Mouse (Mus musculus): ENCODE data around the gene Prrc2c.
A peak's percentile ranks its signal among the peaks of the same experiment; 100 is the strongest.
"Not testable (repeated sequence)": the region's sequence is repeated elsewhere in the genome, so short reads cannot be mapped to it uniquely, and the experiment has no call there.

The Prrc2c gene

DNA sequence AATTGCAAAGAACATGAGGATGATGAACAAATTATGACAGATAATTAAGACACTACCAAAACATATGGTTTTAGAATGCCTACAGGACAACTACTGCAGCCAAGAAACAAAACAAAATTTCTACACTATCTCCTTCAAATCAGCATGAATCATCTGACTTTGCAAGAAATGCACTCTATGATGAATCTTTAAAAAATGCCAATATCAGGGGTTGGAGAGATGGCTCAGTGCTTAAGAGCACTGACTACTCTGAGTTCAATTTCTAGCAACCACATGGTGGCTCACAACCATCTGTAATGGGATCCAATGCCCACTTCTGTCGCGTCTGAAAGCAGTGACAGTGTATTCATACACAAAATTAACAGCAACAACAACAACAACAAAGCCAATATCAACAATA, 46.6 kb downstream of the Prrc2c start:
- no peak for DNase-seq (ENCODE audit: low spot score)

DNA sequence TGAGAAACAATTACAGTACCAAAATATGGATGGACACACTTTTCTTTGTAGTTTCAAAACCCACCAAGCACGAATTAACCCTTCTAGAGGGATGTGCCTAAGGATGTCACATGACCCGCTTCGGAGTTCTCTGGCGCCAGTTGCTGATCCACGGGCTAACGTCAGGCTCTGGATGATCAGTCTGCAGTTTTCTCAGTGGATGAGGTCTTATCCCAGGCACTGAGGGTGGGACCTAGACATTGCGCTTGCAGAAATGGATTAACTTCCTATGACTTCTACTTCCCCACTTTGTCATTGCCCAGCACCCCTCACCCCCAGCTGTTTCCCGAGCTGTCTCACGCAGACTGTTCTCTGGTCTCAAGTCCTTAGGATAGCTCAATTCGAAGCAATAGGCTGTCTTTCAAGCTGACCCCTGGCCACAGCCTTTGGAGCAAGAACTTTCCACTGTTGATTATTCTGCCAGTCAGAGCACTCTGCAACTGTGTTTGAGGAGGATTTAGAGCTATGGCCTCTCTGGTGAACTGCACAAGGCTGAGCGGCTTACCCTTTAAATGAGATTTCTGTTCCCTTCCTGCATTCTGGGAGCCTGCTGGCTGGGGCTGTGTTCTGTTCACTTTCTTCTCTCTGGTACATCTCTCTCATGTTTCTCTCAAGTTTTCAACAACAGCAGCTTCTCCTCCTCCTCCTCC, 74.7 kb downstream of the Prrc2c start:
- no peak for DNase-seq (ENCODE audit: low spot score)

DNA sequence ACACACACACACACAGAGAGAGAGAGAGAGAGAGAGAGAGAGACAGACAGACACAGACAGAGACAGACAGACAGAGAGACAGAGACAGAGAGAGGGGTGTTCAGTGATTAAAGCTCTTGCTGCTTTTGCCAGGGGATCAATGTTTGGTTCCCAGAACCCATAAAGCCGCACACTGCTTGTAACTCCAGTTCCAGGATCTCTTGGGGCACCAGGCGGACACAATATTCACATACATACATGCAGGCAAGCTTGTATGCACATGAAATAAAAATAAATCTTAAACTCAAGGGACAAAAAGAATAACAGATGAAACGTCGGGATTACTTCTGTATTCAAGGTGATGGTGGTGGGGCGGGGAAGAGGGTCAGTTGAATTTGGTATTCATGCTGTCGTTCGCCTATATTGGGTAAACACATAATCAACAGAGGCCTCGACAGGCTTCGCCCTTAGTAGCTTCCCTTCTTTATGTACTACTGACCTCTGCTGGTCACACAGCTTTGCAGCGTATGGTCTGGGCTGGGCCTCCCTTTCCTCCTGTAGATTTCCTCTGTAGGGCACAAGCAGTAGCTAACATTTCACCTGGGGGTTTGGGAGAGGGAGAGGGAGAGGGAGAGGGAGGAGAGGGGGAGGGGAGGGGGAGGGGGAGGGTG, 75.4 kb downstream of the Prrc2c start:
- DNase-seq (ENCODE audit: low spot score) = peak; percentile 62

DNA sequence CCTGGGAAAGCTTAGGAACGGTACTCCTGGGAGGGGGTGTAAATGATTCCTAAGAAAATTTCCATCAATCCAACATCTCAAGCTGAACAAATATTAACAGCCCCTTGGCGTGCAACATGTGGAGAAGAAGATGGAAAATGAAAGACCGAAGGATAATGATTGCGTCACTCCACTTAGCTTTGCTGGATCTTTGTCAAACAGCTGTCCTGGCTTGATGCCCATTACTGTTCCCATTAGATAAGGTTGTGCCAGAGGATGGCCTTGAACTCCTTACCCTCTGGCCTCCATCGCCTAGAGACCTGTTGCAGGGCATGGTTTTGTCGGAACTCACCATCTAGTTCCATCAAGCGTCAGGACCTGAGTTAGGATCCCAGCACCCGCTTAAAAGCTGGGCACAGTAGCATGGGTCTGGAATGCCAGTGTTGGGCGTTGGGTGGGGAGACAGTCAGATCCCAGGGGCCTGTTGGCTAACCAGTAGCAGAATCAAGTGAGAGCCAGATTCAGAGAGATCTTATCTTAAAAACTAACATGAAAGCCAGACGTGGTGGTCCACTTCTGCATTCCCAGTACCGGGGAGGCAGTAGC, 80.0 kb downstream of the Prrc2c start:
- DNase-seq (ENCODE audit: low spot score) = no peak

DNA sequence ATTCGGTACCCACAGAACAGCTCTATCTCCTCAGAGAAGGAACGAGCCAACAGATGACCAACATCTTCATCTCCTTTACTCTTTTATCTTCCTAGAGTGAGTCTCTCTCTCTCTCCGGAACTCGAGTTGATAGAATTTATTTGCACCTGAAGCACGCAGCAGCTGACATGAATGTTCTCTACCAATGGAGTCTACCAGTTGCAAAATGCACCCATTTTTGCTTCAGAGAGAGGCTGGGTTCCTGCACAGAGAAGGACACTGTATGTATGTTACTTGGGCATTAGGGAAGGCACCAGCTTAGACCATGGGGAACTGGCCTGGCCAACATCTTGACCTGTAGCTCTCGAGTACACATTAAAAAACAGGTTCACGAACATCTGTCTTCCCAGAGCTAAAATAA, 82.2 kb downstream of the Prrc2c start, which contains the start of gene Myocos:
Gene Myocos, minus strand, starts transcription at position 101 of the 400 bp plus-strand sequence.
- no peak for DNase-seq (ENCODE audit: low spot score)

DNA sequence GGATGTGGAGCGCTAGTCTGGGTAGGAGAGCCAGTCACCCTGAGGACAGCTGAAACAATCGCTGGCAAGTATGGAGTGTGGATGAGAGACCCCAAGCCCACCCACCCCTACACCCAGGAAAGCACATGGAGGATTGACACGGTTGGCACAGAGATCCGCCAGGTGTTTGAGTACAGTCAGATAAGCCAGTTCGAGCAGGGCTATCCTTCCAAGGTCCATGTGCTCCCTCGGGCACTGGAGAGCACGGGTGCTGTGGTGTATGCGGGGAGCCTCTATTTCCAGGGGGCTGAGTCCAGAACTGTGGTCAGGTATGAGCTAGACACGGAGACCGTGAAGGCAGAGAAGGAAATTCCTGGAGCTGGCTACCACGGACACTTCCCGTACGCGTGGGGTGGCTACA, 91.9 kb downstream of the Prrc2c start:
- DNase-seq (ENCODE audit: low spot score) = no peak

DNA sequence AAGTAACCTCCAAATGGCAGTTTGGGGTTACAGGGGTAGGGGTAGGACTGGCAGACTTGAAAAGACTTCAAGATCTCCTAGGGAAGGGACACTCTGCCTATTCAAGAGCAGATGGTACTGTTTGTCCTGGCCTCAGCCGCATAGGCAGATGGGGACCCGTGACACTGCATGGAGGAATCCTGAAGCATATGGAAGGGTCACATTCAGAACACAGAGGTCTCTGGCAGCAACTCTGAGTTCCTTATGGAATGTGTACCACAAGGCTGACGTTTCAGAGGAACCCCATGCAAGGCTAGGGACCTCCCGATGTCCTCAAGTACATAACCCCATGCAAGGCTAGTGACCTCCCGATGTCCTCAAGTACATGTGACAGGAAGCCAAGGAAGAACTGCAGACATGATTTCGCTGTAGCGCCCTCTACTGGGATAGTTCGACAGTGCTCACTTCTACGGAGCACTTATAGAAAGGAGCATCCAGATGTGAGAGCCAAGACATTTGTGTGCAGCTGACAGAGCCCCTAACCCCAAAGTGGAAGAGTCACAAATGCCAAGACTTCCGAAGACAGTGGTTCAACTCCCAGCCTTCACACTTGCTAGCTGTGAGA, 94.2 kb downstream of the Prrc2c start:
- peak; percentile 6 for DNase-seq (ENCODE audit: low spot score)

DNA sequence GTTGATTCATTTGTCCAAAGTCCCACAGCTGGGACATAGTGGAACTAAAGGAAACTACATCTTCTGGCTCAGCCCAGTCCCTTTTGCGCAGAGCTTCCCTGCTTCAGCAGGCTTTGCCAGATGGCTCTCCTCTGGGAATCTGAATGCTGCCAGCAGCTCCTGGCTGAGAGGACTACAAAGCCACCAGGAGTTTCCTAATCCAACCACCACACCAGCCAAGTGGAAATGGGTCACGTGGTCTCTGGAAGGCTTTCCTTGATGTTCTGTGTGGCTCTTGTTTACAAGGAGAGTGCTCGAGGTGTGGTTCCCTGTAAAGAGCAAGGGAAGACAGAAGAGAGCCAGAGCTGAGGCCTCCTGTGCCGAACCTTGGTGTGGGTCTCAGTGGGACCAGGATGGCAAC, 96.6 kb downstream of the Prrc2c start:
- DNase-seq (ENCODE audit: low spot score) = no peak

DNA sequence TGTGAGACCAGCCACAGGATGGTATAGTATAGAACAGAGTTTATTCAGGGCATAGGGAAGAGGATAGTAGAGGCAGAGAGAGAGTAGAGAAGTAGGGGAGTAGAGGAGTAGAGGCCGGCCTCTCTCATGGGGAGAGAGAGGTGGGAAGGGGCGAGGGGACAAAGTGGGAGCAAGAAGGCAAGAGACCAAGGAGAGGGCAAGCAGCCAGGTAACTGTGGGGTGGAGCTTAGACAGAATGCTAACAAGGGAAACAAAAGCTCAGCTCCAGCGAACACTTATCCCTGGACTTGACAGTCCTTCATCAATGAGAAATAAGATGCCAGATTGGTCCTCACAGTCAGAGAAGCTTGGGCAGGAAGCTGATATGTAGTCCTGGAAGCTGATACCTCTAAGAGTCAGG, 97.8 kb downstream of the Prrc2c start:
- no peak for DNase-seq (ENCODE audit: low spot score)

DNA sequence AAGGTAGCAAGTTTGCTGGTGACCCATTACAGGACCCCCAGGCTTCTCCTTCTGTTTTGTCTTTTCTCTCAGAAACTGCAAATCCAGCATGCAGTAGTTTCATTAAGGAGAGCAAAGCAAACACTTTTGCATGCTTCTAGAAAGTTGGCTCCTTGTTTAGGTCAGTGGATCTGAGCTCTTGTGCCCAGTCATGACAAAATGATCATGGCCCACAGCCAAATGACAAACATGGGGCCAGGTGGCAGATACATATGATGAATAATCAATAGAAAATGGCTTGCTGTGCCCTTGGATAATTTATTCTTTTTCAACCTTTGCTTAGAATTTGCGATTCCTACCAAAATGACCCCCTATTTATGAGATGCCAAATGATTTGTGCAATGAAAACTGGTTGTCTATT, 100.5 kb downstream of the Prrc2c start:
- DNase-seq (ENCODE audit: low spot score) = no peak

DNA sequence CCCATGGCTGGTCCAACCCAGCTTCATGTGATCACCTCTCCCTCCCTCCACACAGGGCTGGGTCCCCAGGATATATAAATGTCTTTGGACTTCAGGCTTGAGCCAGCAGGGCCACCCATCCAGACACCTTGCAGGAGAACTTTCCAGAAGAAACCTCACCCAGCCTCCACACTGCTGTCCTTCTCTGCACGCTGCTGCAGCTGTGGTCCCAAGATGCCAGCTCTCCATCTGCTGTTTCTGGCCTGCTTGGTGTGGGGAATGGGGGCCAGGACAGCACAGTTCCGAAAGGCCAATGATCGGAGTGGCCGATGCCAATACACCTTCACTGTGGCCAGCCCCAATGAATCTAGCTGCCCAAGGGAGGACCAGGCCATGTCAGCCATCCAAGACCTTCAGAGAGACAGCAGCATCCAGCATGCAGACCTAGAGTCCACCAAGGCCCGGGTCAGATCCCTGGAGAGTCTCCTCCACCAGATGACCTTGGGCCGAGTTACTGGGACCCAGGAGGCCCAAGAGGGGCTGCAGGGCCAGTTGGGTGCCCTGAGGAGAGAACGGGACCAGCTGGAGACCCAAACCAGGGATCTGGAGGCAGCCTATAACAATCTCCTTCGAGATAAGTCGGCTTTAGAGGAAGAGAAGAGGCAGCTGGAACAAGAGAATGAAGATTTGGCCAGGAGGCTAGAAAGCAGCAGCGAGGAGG, 101.2 kb downstream of the Prrc2c start, which contains the start of gene Myoc:
Gene Myoc, plus strand, starts transcription at position 105 of the 700 bp plus-strand sequence.
- no peak for DNase-seq (ENCODE audit: low spot score)

DNA sequence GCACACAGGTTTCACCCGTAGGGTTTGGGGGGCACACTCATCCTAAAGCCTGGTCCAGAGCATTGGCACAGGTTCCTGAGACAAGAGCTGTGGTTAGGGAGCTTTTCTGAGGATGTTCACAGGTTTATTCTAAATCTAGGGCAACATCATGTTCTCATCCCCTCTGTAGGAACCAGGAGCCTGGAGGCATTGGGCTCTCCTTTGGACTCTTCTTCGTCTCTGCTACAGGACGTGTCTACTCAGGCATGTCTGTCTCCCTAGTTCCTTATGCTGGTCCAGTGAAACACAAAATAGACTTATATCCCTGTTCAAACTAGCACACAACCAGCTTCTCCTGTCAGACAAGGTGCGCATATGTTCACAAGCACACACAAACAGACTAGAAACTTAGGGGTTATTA, 101.8 kb downstream of the Prrc2c start:
- DNase-seq (ENCODE audit: low spot score) = no peak

DNA sequence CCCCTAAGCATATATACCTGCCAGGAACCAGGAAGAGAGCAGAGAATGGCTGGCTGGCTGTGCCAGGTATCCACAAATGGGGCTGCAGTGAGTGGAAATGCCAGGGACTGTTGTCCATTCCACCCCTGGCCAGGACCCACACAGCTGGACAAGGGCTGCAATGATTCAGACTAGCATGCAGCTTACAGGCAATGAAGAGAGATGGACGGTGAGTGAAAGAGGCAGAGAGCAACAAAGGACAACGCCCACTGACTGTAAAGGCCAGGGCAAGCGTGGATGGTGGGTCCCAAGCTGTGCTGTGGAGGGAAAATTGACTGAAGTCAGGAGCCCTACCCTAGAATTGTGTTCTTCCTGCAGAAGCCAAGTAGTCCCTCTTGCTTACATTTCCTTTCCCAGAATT, 103.8 kb downstream of the Prrc2c start:
- DNase-seq (ENCODE audit: low spot score) = no peak

DNA sequence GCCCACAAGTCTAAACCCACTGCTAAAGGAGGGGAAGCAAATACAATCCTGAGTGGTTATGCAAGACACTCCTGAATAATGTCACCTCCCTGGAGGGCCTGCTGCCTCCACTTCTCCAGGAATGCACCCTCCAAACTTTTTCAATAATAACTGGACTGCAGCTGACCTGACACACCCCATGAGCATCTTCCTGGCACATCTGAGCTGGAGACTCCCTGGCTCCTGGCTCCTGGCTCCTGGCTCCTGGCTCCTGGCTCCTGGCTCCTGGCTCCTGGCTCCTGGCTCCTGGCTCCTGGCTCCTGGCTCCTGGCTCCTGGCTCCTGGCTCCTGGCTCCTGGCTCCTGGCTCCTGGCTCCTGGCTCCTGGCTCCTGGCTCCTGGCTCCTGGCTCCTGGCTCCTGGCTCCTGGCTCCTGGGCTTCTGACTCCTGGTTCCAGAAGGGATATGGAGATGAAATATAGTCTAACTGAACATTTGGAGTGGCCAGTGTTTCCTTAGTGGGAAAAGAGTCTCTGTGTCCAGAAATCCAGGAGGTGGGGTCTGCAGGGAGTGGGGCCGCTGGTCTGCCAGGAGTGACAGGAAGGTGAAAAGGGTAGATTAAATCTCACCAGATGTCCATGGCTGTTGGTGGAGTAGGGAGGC, 104.9 kb downstream of the Prrc2c start:
- DNase-seq (ENCODE audit: low spot score) = not testable (repeated sequence)

DNA sequence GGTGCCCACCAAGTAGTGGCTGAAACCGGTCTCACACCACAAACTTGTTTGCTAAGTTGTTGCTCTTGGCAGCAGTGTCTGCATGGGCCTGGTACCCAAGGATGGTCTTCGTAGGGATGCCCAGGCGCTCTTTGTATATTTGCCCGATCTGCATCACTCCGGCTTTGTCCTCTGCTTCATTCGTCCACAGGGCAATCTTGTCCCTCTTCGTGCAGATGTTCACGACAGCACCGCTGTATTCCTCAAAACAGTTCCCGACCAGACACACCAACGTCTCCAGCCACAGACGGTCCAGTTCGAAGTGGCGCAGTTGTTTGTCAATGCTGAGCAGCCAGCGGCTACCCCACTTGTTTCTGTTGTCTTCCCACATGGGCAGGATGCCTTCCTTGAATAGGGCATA, 112.0 kb downstream of the Prrc2c start:
- not testable (repeated sequence) for DNase-seq (ENCODE audit: low spot score)

DNA sequence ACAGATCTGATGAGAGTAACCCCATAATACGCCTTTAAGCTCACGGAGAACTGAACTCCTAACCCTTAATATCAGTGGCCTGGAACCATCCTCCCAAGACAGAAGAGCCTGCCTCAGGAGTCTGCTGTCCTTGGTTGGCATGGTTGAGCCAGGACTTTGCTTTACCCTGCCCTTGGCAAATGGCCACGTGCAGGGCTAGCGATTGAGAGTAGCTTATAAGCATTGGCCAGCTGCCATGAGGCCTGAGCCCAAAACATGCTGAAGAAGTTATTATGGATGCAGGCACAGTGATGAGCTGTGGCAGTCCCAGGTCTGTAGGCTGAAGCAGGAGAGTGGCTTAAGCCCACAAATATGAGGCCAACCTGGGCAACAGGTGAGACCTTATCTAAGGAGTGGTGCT, 112.5 kb downstream of the Prrc2c start:
- DNase-seq (ENCODE audit: low spot score) = not testable (repeated sequence)

DNA sequence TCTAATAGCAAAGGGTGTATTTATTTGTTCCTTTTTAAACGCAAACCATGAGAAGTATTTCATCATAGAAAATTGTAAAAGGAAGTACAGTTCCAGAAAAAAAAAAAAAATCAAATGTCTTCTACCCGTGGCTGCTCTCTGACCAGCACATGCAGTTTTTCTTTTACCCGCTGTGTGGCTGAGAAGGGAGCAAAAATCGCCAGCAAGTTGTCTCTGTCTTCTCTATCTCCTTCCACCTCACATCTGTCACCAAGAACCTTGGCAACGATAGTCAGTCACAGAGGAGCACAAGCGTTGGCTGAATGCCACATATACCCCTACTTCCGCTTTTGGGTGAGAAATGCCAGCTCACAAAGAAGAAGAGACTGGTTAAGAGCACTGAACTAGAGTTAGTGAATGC, 115.1 kb downstream of the Prrc2c start:
- DNase-seq (ENCODE audit: low spot score) = peak; percentile 38

DNA sequence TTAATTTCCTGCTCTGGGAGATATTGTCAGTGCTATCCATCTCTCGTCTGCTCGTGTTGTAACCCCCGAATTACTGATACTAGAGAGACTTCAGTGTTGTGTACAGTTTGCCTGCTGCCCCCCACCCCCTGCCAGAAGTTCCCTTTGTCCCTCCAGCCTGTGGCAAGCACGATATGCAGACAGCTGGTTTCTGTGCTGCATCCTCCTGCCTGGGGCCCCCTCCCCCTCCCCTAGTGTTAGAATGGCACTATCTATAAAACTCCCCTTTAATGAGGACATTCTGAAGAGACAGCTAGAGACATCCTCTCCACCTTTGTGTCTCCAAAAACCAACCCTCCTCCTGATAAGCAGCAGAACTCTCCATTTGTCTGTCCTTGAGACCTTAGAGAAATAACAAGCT, 116.5 kb downstream of the Prrc2c start:
- no peak for DNase-seq (ENCODE audit: low spot score)

Data from T-cell, adult 2 months (primary cell).